Mouse (Mus musculus) erythroblast, embryonic 14.5 days (primary cell): ENCODE results near the gene Smg6.

ENCODE experiments used
- GATA1 ChIP-seq: IDR thresholded peaks from 2 replicates; pipeline ENCODE4 v1.6.1; 2012; ENCODE audit warnings: low read length, inconsistent platforms, mixed read lengths
- TAL1 ChIP-seq: IDR thresholded peaks from 3 replicates; pipeline ENCODE4 v1.6.1; 2012; ENCODE audit warnings: low read length, inconsistent platforms, mixed read lengths

GRCm38 (mm10) chr11:75121348-75121747 lies 195.7 kb downstream of the Smg6 start:
- TF ChIP-seq TAL1 (no peak), GATA1 (no peak)
